Mouse (Mus musculus) hematopoietic multipotent progenitor cell, adult 10-12 weeks (in vitro differentiated cells): ENCODE measurements around the gene Clk2. TPM values are rescaled to one million over a fixed set of nuclear protein-coding genes. Genes with fewer than 3 reads are reported as not detected.

Source experiments
- polyA plus RNA-seq: library from polyadenylated mRNA; stranded (reverse); fragments of >175 nt; gene quantifications from 2 replicates; pipeline ENCODE4 v1.2.3, GENCODE M21; 2012; ENCODE audit warnings: low replicate concordance

Gene Clk2
- polyA plus RNA-seq, result 48.8 and 75.7 TPM in 2 replicates

GRCm38 (mm10) chr3:89164506-89165267 lies at the start of gene Clk2:
Gene Clk2, plus strand, starts transcription at chr3:89164795.

GRCm38 (mm10) chr3:89135958-89136357 lies 28.6 kb upstream of the Clk2 start, which contains the start of gene Pklr:
Gene Pklr, plus strand, starts transcription at chr3:89136142.

GRCm38 (mm10) chr3:89159616-89160344 lies 4.8 kb upstream of the Clk2 start, which contains the start of gene Hcn3:
Gene Hcn3, minus strand, starts transcription at chr3:89160196.

GRCm38 (mm10) chr3:89177242-89178106 lies 12.9 kb downstream of the Clk2 start, which contains the start of gene Scamp3:
Gene Scamp3, plus strand, starts transcription at chr3:89177473.

GRCm38 (mm10) chr3:89183058-89183958 lies 18.7 kb downstream of the Clk2 start, which contains the start of gene Fam189b:
Gene Fam189b, plus strand, starts transcription at chr3:89183143.

GRCm38 (mm10) chr3:89202253-89203141 lies 37.9 kb downstream of the Clk2 start, which contains the start of gene Gba:
Gene Gba, plus strand, starts transcription at chr3:89202928.

GRCm38 (mm10) chr3:89214681-89215411 lies 50.3 kb downstream of the Clk2 start, which contains the start of gene Thbs3:
Gene Thbs3, plus strand, starts transcription at chr3:89215180.

Other genes starting within 250 kb of the Clk2 start
- 5.1 and 8.2 TPM in 2 replicates for gene Ash1l, start 214.2 kb upstream of the Clk2 start, polyA plus RNA-seq
- 43.7 and 77.3 TPM in 2 replicates for gene Dap3, start 213.6 kb upstream of the Clk2 start, polyA plus RNA-seq
- 39.4 and 51.6 TPM in 2 replicates for gene Rusc1, start 71.5 kb upstream of the Clk2 start, polyA plus RNA-seq
- gene Gm43738, start 63.7 kb upstream of the Clk2 start, polyA plus RNA-seq, result 0.68 TPM in 1 of 2 replicates, not detected in the other
- 4.4 and 8.8 TPM in 2 replicates for gene Fdps, start 62.8 kb upstream of the Clk2 start, polyA plus RNA-seq
- gene Pklr, start 28.7 kb upstream of the Clk2 start, polyA plus RNA-seq, result 5.5 and 56.5 TPM in 2 replicates
- 3.0 and 4.4 TPM in 2 replicates for gene Hcn3, start 4.6 kb upstream of the Clk2 start, polyA plus RNA-seq
- 280 and 307 TPM in 2 replicates for gene Scamp3, start 12.7 kb downstream of the Clk2 start, polyA plus RNA-seq
- gene Fam189b, start 18.3 kb downstream of the Clk2 start, polyA plus RNA-seq, result 144 and 333 TPM in 2 replicates
- 14.9 and 15.3 TPM in 2 replicates for gene Gba, start 38.1 kb downstream of the Clk2 start, polyA plus RNA-seq
- gene Thbs3, start 50.4 kb downstream of the Clk2 start, polyA plus RNA-seq, result 0.47 and 0.53 TPM in 2 replicates
- gene Mtx1, start 62.3 kb downstream of the Clk2 start, polyA plus RNA-seq, result 196 and 222 TPM in 2 replicates
- 0.72 and 1.1 TPM in 2 replicates for gene Muc1, start 64.3 kb downstream of the Clk2 start, polyA plus RNA-seq
- 77.7 and 182 TPM in 2 replicates for gene Krtcap2, start 81.2 kb downstream of the Clk2 start, polyA plus RNA-seq
- gene Trim46, start 81.5 kb downstream of the Clk2 start, polyA plus RNA-seq, result 7.9 and 14.5 TPM in 2 replicates
- 332 and 345 TPM in 2 replicates for gene Dpm3, start 94.6 kb downstream of the Clk2 start, polyA plus RNA-seq
- 38.7 and 63.5 TPM in 2 replicates for gene Slc50a1, start 105.8 kb downstream of the Clk2 start, polyA plus RNA-seq
- gene Efna1, start 116.3 kb downstream of the Clk2 start, polyA plus RNA-seq, result 0.37 and 0.85 TPM in 2 replicates
- not detected in 2 replicates for gene Efna3, start 158.2 kb downstream of the Clk2 start, polyA plus RNA-seq
- 0.65 and 1.9 TPM in 2 replicates for gene Efna4, start 173.2 kb downstream of the Clk2 start, polyA plus RNA-seq
- 41.8 and 169 TPM in 2 replicates for gene Adam15, start 185.2 kb downstream of the Clk2 start, polyA plus RNA-seq
- not detected in 2 replicates for gene Dcst2, start 197.2 kb downstream of the Clk2 start, polyA plus RNA-seq
- gene Dcst1, start 200.5 kb downstream of the Clk2 start, polyA plus RNA-seq, result not detected in 2 replicates
- gene Zbtb7b, start 230.0 kb downstream of the Clk2 start, polyA plus RNA-seq, result 186 and 424 TPM in 2 replicates
- 0.49 TPM in 1 of 2 replicates, not detected in the other for gene Lenep, start 238.0 kb downstream of the Clk2 start, polyA plus RNA-seq
- 15.1 and 28.4 TPM in 2 replicates for gene Flad1, start 247.1 kb downstream of the Clk2 start, polyA plus RNA-seq